Comparison of ENCODE assay signal across 22 mouse cellular contexts in the genomic region with DNA sequence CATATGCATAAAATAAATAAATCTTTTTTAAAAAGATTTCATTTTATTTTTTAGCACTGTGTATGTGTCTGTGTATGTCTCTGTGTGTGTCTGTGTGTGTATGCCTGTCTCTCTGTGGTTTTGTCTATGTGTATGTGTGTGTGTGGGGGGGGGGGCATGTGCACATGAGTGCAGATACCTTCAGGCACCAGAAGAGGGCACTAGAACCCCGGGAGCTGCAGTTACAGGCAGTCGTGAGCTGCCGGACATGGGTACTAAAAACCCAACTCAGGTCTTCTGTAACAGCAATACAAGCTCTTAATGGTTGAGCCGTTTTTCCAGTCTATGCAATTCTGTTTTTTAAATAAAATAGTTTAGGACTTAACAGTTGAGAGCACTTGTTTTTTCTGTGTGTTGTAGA. TPM values are rescaled to one million over a fixed set of nuclear protein-coding genes. Genes with fewer than 3 reads are reported as not detected.
"Had no signal": no experiment of that assay in that cellular context is flagged by ENCODE, and none has a peak within 500 bp of the region (broad histone marks: within the 10 kb centered on the region; RNA-seq: fewer than 3 reads in every experiment).

No protein-coding gene starts in this region.

- ATAC-seq: midbrain, embryonic 16.5 days had no signal

- H3K27ac ChIP-seq: kidney, postnatal 0 days; limb, embryonic 15.5 days; liver, embryonic 15.5 days; macrophage; midbrain, embryonic 12.5 days; neural tube, embryonic 13.5 days; stomach, embryonic 15.5 days had no signal

- DNase-seq: kidney, adult 11 months; kidney, adult 9 months; kidney, postnatal 36 days; layer of hippocampus, adult 9-11 months; layer of hippocampus, postnatal 36 days; lung, embryonic 14.5 days; lung, postnatal 10 days; retina, postnatal 1 day; thymus, adult 18-20 months; thymus, postnatal 25 days had no signal

- H3K36me3 ChIP-seq: limb, embryonic 15.5 days; liver, embryonic 15.5 days; midbrain, embryonic 12.5 days; neural tube, embryonic 13.5 days; stomach, embryonic 15.5 days had no signal

- H3K4me2 ChIP-seq: limb, embryonic 15.5 days; liver, embryonic 15.5 days; lung, embryonic 14.5 days; midbrain, embryonic 12.5 days; neural tube, embryonic 13.5 days; stomach, embryonic 15.5 days had no signal

- H3K4me3 ChIP-seq: limb, embryonic 15.5 days; liver, embryonic 15.5 days; megakaryocyte, embryonic 14.5 days; midbrain, embryonic 12.5 days; neural tube, embryonic 13.5 days; stomach, embryonic 15.5 days had no signal

- H3K9me3 ChIP-seq: limb, embryonic 15.5 days; liver, embryonic 15.5 days; midbrain, embryonic 12.5 days; neural tube, embryonic 13.5 days; stomach, embryonic 15.5 days had no signal

- H3K9ac ChIP-seq: limb, embryonic 15.5 days; liver, embryonic 15.5 days; lung, embryonic 14.5 days; midbrain, embryonic 12.5 days; neural tube, embryonic 13.5 days; stomach, embryonic 15.5 days had no signal

RNA-seq across cellular contexts. Expression of a gene that starts 6.2 kb away (rescaled TPM):
- polyA plus RNA-seq: kidney, postnatal 0 days; limb, embryonic 11.5 days; liver, embryonic 15.5 days; lung, embryonic 14.5 days; macrophage; midbrain, embryonic 12.5 days; neural tube, embryonic 13.5 days; spleen, adult 2 months; urinary bladder, adult 2 months had no signal

RNA-seq across cellular contexts. Expression of a gene that starts 21.1 kb away (rescaled TPM):
- polyA plus RNA-seq: kidney, postnatal 0 days; limb, embryonic 11.5 days; lung, embryonic 14.5 days; macrophage; urinary bladder, adult 2 months had no signal

RNA-seq across cellular contexts. Expression of a gene that starts 33.7 kb away (rescaled TPM):
- polyA plus RNA-seq: kidney, postnatal 0 days; lung, embryonic 14.5 days; macrophage had no signal
